Mouse (Mus musculus) gastrocnemius, adult 2 months (tissue): ENCODE results near the gene Gm28102. TPM values are rescaled to one million over a fixed set of nuclear protein-coding genes. Genes with fewer than 3 reads are reported as not detected.
"Not testable (repeated sequence)": the region's sequence is repeated elsewhere in the genome, so short reads cannot be mapped to it uniquely, and the experiment has no call there.

Experiments used
- DNase-seq: peaks from one replicate; pipeline ENCODE4 v3.0.0; 2022
- H3K27ac ChIP-seq: fragments of 200-600 bp; 2 replicates; pipeline ENCODE4 v1.8.1; 2022; ENCODE audit warnings: mild to moderate bottlenecking
- H3K4me3 ChIP-seq: fragments of 200-600 bp; 2 replicates; pipeline ENCODE4 v1.8.1; 2022; ENCODE audit warnings: mild to moderate bottlenecking, moderate library complexity
- intact Hi-C: fragments of 180-260 bp; cut with DNase I; formaldehyde crosslinking; loops from one replicate; pipeline ENCODE4 v1.15.1; 2025
- long read RNA-seq, 2 experiments: library from polyadenylated mRNA; stranded (forward); transcript quantifications; one replicate each; pipeline ENCODE4 v2.0.0; 2021
- total RNA-seq, 2 experiments: library from RNA; stranded (reverse); gene quantifications; 2 replicates each; pipeline ENCODE4 v1.2.3; 2021

Gene Gm28102
- total RNA-seq = not detected
- long read RNA-seq, experiment 1 = 0 reads
- long read RNA-seq, experiment 2 = 0 reads

DNA sequence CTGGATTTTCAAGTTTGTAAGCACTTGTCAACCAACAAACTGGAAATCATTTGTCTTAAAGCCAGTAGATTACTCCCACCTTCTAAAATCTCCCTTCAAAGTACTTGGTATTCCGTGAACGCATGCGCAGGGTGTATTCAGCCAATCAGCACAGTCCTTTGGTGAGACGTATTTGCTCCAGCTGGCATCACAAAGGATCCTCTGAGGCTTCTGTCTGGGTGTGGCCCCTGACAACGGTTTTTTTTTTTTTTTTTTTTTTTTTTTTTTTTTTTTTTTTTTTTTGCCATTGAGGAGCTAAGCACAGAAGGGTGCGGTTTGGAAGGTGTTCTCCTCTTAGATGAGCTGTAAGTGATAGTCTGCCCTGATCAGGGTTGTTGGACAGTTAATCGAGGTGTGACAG, at the start of gene Gm28102:
Gene Gm28102 (plus strand): TSS at position 301 of the 400 bp plus-strand sequence.
- DNase-seq, intact Hi-C loops, H3K27ac ChIP-seq, H3K4me3 ChIP-seq: not testable (repeated sequence)
